ENCODE assay signal across 39 mouse cellular contexts in the genomic region with DNA sequence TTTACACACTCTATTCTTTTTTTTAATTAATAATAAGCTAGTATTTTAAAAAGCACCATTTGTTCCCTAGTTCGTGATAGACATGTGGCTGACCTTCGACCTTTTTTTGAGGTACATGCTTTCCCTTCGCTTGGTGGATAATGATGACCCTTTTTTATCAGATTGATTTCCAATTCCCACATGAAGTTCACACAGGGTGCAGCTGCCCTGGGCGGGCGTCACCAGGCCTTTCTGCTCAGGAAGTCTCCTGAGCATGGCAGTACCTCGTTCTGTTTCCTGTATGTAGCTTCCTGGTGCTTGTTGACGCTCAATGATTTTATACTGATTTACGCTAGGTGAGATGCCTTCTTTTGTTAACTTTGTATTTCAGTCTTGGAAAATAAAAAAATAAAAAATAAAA. TPM values are rescaled to one million over a fixed set of nuclear protein-coding genes. Genes with fewer than 3 reads are reported as not detected.
DNase-seq lines count a peak whose midpoint lies in the region; ATAC-seq lines count a peak whose summit lies in the region.
"Had no signal": no experiment of that assay in that cellular context is flagged by ENCODE, and none has a peak within 500 bp of the region (broad histone marks: within the 10 kb centered on the region; RNA-seq: fewer than 3 reads in every experiment).

No protein-coding gene starts in this region.

- WGBS in intestine, embryonic 14.5 days, result 82% methylated on average over 8 of the region's 8 CpGs
- 83% methylated on average over 8 of the region's 8 CpGs for WGBS in intestine, embryonic 15.5 days
- WGBS in kidney, embryonic 14.5 days, result 81% methylated on average over 8 of the region's 8 CpGs

- H3K4me3 ChIP-seq in intestine, embryonic 14.5 days (ENCODE audit: low read depth, low read length), result no peak overlapping the region
- no peak overlapping the region for H3K4me3 ChIP-seq in intestine, embryonic 15.5 days (replicated peaks)
- H3K4me3 ChIP-seq in kidney, embryonic 14.5 days (ENCODE audit: low read length), result no peak overlapping the region
- H3K4me3 ChIP-seq: forebrain, embryonic 13.5 days; heart, embryonic 13.5 days; left cerebral cortex, adult 2 months; liver, embryonic 12.5 days; myocyte; neural tube, embryonic 13.5 days had no signal

- H3K9ac ChIP-seq in intestine, embryonic 14.5 days (ENCODE audit: low read length), result no peak overlapping the region
- no peak overlapping the region for H3K9ac ChIP-seq in intestine, embryonic 15.5 days
- H3K9ac ChIP-seq in kidney, embryonic 14.5 days (ENCODE audit: low read depth, low read length), result no peak overlapping the region
- H3K9ac ChIP-seq: forebrain, embryonic 13.5 days; heart, embryonic 13.5 days; liver, embryonic 12.5 days; liver, postnatal 0 days; neural tube, embryonic 13.5 days had no signal

- H3K27ac ChIP-seq in intestine, embryonic 14.5 days (ENCODE audit: low read depth), result no peak overlapping the region
- no peak overlapping the region for H3K27ac ChIP-seq in intestine, embryonic 15.5 days
- H3K27ac ChIP-seq in kidney, embryonic 14.5 days (ENCODE audit: low read depth, low read length), result no peak overlapping the region
- H3K27ac ChIP-seq: forebrain, embryonic 13.5 days; heart, embryonic 13.5 days; hindbrain, postnatal 0 days; left cerebral cortex, adult 2 months; liver, embryonic 12.5 days; neural tube, embryonic 13.5 days had no signal

- no peaks in the 10 kb centered on the region for H3K36me3 ChIP-seq in intestine, embryonic 14.5 days (ENCODE audit: control insufficient read depth, insufficient read depth, low read length)
- no peaks in the 10 kb centered on the region for H3K36me3 ChIP-seq in intestine, embryonic 15.5 days
- H3K36me3 ChIP-seq in kidney, embryonic 14.5 days (ENCODE audit: control insufficient read depth, insufficient read depth, low read length), result no peaks in the 10 kb centered on the region
- H3K36me3 ChIP-seq: heart, embryonic 13.5 days; liver, embryonic 12.5 days; neural tube, embryonic 13.5 days had no signal

- no peak for ATAC-seq in intestine, embryonic 14.5 days (replicated peaks; ENCODE audit: low FRiP score, low TSS enrichment, low read depth)
- ATAC-seq in intestine, embryonic 15.5 days, result no peak
- no peak for ATAC-seq in kidney, embryonic 14.5 days (ENCODE audit: low FRiP score, low TSS enrichment)
- ATAC-seq: forebrain, embryonic 13.5 days; hindbrain, postnatal 0 days; intestine, postnatal 0 days; liver, embryonic 12.5 days; liver, postnatal 0 days had no signal

- H3K27me3 ChIP-seq in intestine, embryonic 14.5 days (replicated peaks; ENCODE audit: control insufficient read depth, insufficient read depth, low read length), result no peaks in the 10 kb centered on the region
- no peaks in the 10 kb centered on the region for H3K27me3 ChIP-seq in intestine, embryonic 15.5 days (replicated peaks)
- no peaks in the 10 kb centered on the region for H3K27me3 ChIP-seq in kidney, embryonic 14.5 days (ENCODE audit: control insufficient read depth, insufficient read depth, low read length)
- H3K27me3 ChIP-seq: CH12.LX; forebrain, embryonic 13.5 days; heart, embryonic 13.5 days; liver, embryonic 12.5 days; neural tube, embryonic 13.5 days had no signal

- no peaks in the 10 kb centered on the region for H3K4me1 ChIP-seq in intestine, embryonic 14.5 days (replicated peaks; ENCODE audit: control insufficient read depth, insufficient read depth, low read length)
- H3K4me1 ChIP-seq in intestine, embryonic 15.5 days (replicated peaks), result no peaks in the 10 kb centered on the region
- H3K4me1 ChIP-seq in kidney, embryonic 14.5 days (ENCODE audit: control insufficient read depth, insufficient read depth, low read length), result no peaks in the 10 kb centered on the region
- H3K4me1 ChIP-seq: liver, embryonic 12.5 days; neural tube, embryonic 13.5 days had no signal

- DNase-seq in intestine, embryonic 14.5 days (ENCODE audit: low spot score), result peak; percentile 21
- DNase-seq in naive thymus-derived CD4-positive, alpha-beta T cell, adult 2 months (ENCODE audit: low read depth), result peak; percentile 54
- peak; percentile 16 to 35 for DNase-seq in thymus, postnatal 10 days (ENCODE audit: low spot score in 2 of 2)
- no peak for DNase-seq in ovary, postnatal 14 days (ENCODE audit: low spot score)
- no peak for DNase-seq in layer of hippocampus, postnatal 10 days (ENCODE audit: low spot score in 2 of 2)
- DNase-seq: adrenal gland, adult 8-10 months; cerebellum, adult 8-10 months; cerebellum, postnatal 36 days; gastrocnemius, postnatal 25 days; heart, postnatal 10 days; kidney, adult 9 months; kidney, postnatal 14 days; layer of hippocampus, adult 9-11 months; left cerebral cortex, postnatal 4 days; liver, postnatal 0 days; lung, postnatal 36 days had no signal

- H3K9me3 ChIP-seq in intestine, embryonic 14.5 days (ENCODE audit: control insufficient read depth, low read length), result no peaks in the 10 kb centered on the region
- H3K9me3 ChIP-seq in intestine, embryonic 15.5 days, result no peaks in the 10 kb centered on the region
- H3K9me3 ChIP-seq in kidney, embryonic 14.5 days (ENCODE audit: control insufficient read depth, low read length), result no peaks in the 10 kb centered on the region
- H3K9me3 ChIP-seq: forebrain, embryonic 13.5 days; heart, embryonic 13.5 days; liver, embryonic 12.5 days; neural tube, embryonic 13.5 days had no signal

- no peak overlapping the region for H3K4me2 ChIP-seq in intestine, embryonic 14.5 days (ENCODE audit: low read length)
- no peak overlapping the region for H3K4me2 ChIP-seq in intestine, embryonic 15.5 days (replicated peaks)
- no peak overlapping the region for H3K4me2 ChIP-seq in kidney, embryonic 14.5 days (replicated peaks; ENCODE audit: low read depth, low read length)
- H3K4me2 ChIP-seq: forebrain, embryonic 13.5 days; heart, embryonic 13.5 days; liver, embryonic 12.5 days; midbrain, embryonic 11.5 days; neural tube, embryonic 13.5 days had no signal

RNA-seq across cellular contexts. Expression of a gene that starts 5.6 kb away (rescaled TPM):
- polyA plus RNA-seq in intestine, embryonic 14.5 days (2014; fragmentation: Nextera tagmentation; extraction: Ambion mirVana), result not detected in 2 replicates
- not detected in 2 replicates for polyA plus RNA-seq in intestine, embryonic 15.5 days (2015; fragmentation: Nextera tagmentation; extraction: Ambion mirVana)
- not detected in 2 replicates for polyA plus RNA-seq in kidney, embryonic 14.5 days (2014; fragmentation: Nextera tagmentation; extraction: Ambion mirVana)
- total RNA-seq in layer of hippocampus, postnatal 10 days (2021), result not detected
- total RNA-seq: adrenal gland, adult 8-10 months; adrenal gland, postnatal 4 days; CH12.LX; ES-E14; gastrocnemius, adult 18-20 months; gastrocnemius, postnatal 25 days; heart, adult 8-10 months; heart, postnatal 10 days; hematopoietic stem cell, adult 5-6 weeks; hindbrain, postnatal 0 days; left cerebral cortex, adult 2 months; left cerebral cortex, postnatal 4 days; megakaryocyte, adult 5-6 weeks; midbrain, postnatal 0 days had no signal
- polyA plus RNA-seq: embryonic facial prominence, embryonic 11.5 days; forebrain, embryonic 13.5 days; hindbrain, postnatal 0 days; intestine, postnatal 0 days; limb, embryonic 14.5 days; liver, embryonic 12.5 days; liver, postnatal 0 days; lung, embryonic 16.5 days; midbrain, embryonic 11.5 days; midbrain, postnatal 0 days; myocyte; neural tube, embryonic 13.5 days; stomach, embryonic 16.5 days had no signal

RNA-seq across cellular contexts. Expression of a gene that starts 13.4 kb away (rescaled TPM):
- 40.1 and 47.1 TPM in 2 replicates for polyA plus RNA-seq in intestine, embryonic 14.5 days (2014; fragmentation: Nextera tagmentation; extraction: Ambion mirVana)
- 16.8 and 17.2 TPM in 2 replicates for polyA plus RNA-seq in intestine, embryonic 15.5 days (2015; fragmentation: Nextera tagmentation; extraction: Ambion mirVana)
- not detected in 2 replicates for polyA plus RNA-seq in kidney, embryonic 14.5 days (2014; fragmentation: Nextera tagmentation; extraction: Ambion mirVana)
- 1 to 10 TPM; 5.3 to 6.9 TPM for total RNA-seq in layer of hippocampus, postnatal 10 days (2021)
- total RNA-seq: gastrocnemius, adult 18-20 months; gastrocnemius, postnatal 25 days; hematopoietic stem cell, adult 5-6 weeks; megakaryocyte, adult 5-6 weeks had no signal
- polyA plus RNA-seq: limb, embryonic 14.5 days; liver, postnatal 0 days; myocyte had no signal

RNA-seq across cellular contexts. Expression of a gene that starts 15.4 kb away (rescaled TPM):
- not detected in 2 replicates for polyA plus RNA-seq in intestine, embryonic 14.5 days (2014; fragmentation: Nextera tagmentation; extraction: Ambion mirVana)
- not detected in 2 replicates for polyA plus RNA-seq in intestine, embryonic 15.5 days (2015; fragmentation: Nextera tagmentation; extraction: Ambion mirVana)
- not detected in 2 replicates for polyA plus RNA-seq in kidney, embryonic 14.5 days (2014; fragmentation: Nextera tagmentation; extraction: Ambion mirVana)
- total RNA-seq in layer of hippocampus, postnatal 10 days (2021), result not detected
- total RNA-seq: adrenal gland, adult 8-10 months; adrenal gland, postnatal 4 days; CH12.LX; ES-E14; gastrocnemius, adult 18-20 months; gastrocnemius, postnatal 25 days; heart, adult 8-10 months; heart, postnatal 10 days; hematopoietic stem cell, adult 5-6 weeks; hindbrain, postnatal 0 days; left cerebral cortex, adult 2 months; left cerebral cortex, postnatal 4 days; megakaryocyte, adult 5-6 weeks; midbrain, postnatal 0 days had no signal
- polyA plus RNA-seq: embryonic facial prominence, embryonic 11.5 days; forebrain, embryonic 13.5 days; heart, embryonic 13.5 days; hindbrain, postnatal 0 days; intestine, postnatal 0 days; limb, embryonic 14.5 days; liver, embryonic 12.5 days; liver, postnatal 0 days; lung, embryonic 16.5 days; midbrain, embryonic 11.5 days; midbrain, postnatal 0 days; myocyte; neural tube, embryonic 13.5 days; stomach, embryonic 16.5 days had no signal

RNA-seq across cellular contexts. Expression of a gene that starts 26.5 kb away (rescaled TPM):
- polyA plus RNA-seq in intestine, embryonic 14.5 days (2014; fragmentation: Nextera tagmentation; extraction: Ambion mirVana), result not detected in 2 replicates
- polyA plus RNA-seq in intestine, embryonic 15.5 days (2015; fragmentation: Nextera tagmentation; extraction: Ambion mirVana), result not detected in 2 replicates
- not detected in 2 replicates for polyA plus RNA-seq in kidney, embryonic 14.5 days (2014; fragmentation: Nextera tagmentation; extraction: Ambion mirVana)
- not detected for total RNA-seq in layer of hippocampus, postnatal 10 days (2021)
- total RNA-seq: adrenal gland, adult 8-10 months; adrenal gland, postnatal 4 days; ES-E14; gastrocnemius, adult 18-20 months; gastrocnemius, postnatal 25 days; heart, adult 8-10 months; heart, postnatal 10 days; hematopoietic stem cell, adult 5-6 weeks; hindbrain, postnatal 0 days; left cerebral cortex, adult 2 months; left cerebral cortex, postnatal 4 days; megakaryocyte, adult 5-6 weeks; midbrain, postnatal 0 days had no signal
- polyA plus RNA-seq: embryonic facial prominence, embryonic 11.5 days; forebrain, embryonic 13.5 days; hindbrain, postnatal 0 days; intestine, postnatal 0 days; limb, embryonic 14.5 days; liver, embryonic 12.5 days; liver, postnatal 0 days; lung, embryonic 16.5 days; midbrain, embryonic 11.5 days; midbrain, postnatal 0 days; myocyte; neural tube, embryonic 13.5 days; stomach, embryonic 16.5 days had no signal

RNA-seq across cellular contexts. Expression of a gene that starts 35.8 kb away (rescaled TPM):
- not detected in 2 replicates for polyA plus RNA-seq in intestine, embryonic 14.5 days (2014; fragmentation: Nextera tagmentation; extraction: Ambion mirVana)
- polyA plus RNA-seq in intestine, embryonic 15.5 days (2015; fragmentation: Nextera tagmentation; extraction: Ambion mirVana), result not detected in 2 replicates
- not detected in 2 replicates for polyA plus RNA-seq in kidney, embryonic 14.5 days (2014; fragmentation: Nextera tagmentation; extraction: Ambion mirVana)
- total RNA-seq in layer of hippocampus, postnatal 10 days (2021), result under 1 TPM; 0.25 to 0.32 TPM
- total RNA-seq: adrenal gland, adult 8-10 months; adrenal gland, postnatal 4 days; CH12.LX; ES-E14; gastrocnemius, adult 18-20 months; gastrocnemius, postnatal 25 days; heart, adult 8-10 months; heart, postnatal 10 days; hematopoietic stem cell, adult 5-6 weeks; hindbrain, postnatal 0 days; left cerebral cortex, postnatal 4 days; megakaryocyte, adult 5-6 weeks; midbrain, postnatal 0 days had no signal
- polyA plus RNA-seq: embryonic facial prominence, embryonic 11.5 days; forebrain, embryonic 13.5 days; heart, embryonic 13.5 days; hindbrain, postnatal 0 days; intestine, postnatal 0 days; limb, embryonic 14.5 days; liver, embryonic 12.5 days; liver, postnatal 0 days; lung, embryonic 16.5 days; midbrain, embryonic 11.5 days; midbrain, postnatal 0 days; myocyte; neural tube, embryonic 13.5 days; stomach, embryonic 16.5 days had no signal

Comparison
In these comparisons a context has a peak if more than half of its experiments do, and no peak if none do; other contexts are left out.
1. DNase-seq: peak in intestine, embryonic 14.5 days (single experiment), naive thymus-derived CD4-positive, alpha-beta T cell, adult 2 months (single experiment) and thymus, postnatal 10 days (2 of 2); none in ovary, postnatal 14 days (single experiment) and layer of hippocampus, postnatal 10 days (0 of 2).
2. RNA of a gene that starts 13.4 kb away (polyA plus RNA-seq): 40.1 to 47.1 TPM in intestine, embryonic 14.5 days and 16.8 to 17.2 TPM in intestine, embryonic 15.5 days; not detected in kidney, embryonic 14.5 days; every median in the first group is over 10 times any median in the second.